Mouse (Mus musculus): Measurements from ENCODE around the gene Retreg1.

The Retreg1 gene

GRCm38 (mm10) chr15:25880192-25880591 lies 37.2 kb downstream of the Retreg1 start:
- no peak for DNase-seq (ENCODE audit: low read depth, low spot score)

GRCm38 (mm10) chr15:25882002-25882401 lies 39.0 kb downstream of the Retreg1 start:
- no peak for DNase-seq (ENCODE audit: low read depth, low spot score)

GRCm38 (mm10) chr15:25884416-25884958 lies 41.5 kb downstream of the Retreg1 start:
- DNase-seq (ENCODE audit: low read depth, low spot score): no peak

GRCm38 (mm10) chr15:25886581-25887011 lies 43.6 kb downstream of the Retreg1 start:
- DNase-seq (ENCODE audit: low read depth, low spot score): no peak

GRCm38 (mm10) chr15:25889927-25890326 lies 46.9 kb downstream of the Retreg1 start:
- no peak for DNase-seq (ENCODE audit: low read depth, low spot score)

- no peak for DNase-seq (ENCODE audit: low read depth, low spot score)
Measured at GRCm38 (mm10) chr15:25891556-25891955, 48.6 kb downstream of the Retreg1 start.

- no peak for DNase-seq (ENCODE audit: low read depth, low spot score)
Measured at GRCm38 (mm10) chr15:25893327-25893726, 50.3 kb downstream of the Retreg1 start.

GRCm38 (mm10) chr15:25896783-25897182 lies 53.8 kb downstream of the Retreg1 start:
- no peak for DNase-seq (ENCODE audit: low read depth, low spot score)

GRCm38 (mm10) chr15:25897617-25898016 lies 54.6 kb downstream of the Retreg1 start:
- no peak for DNase-seq (ENCODE audit: low read depth, low spot score)

- peak; percentile 76 for DNase-seq (ENCODE audit: low read depth, low spot score)
Measured at GRCm38 (mm10) chr15:25899021-25899420, 56.0 kb downstream of the Retreg1 start.

- no peak for DNase-seq (ENCODE audit: low read depth, low spot score)
Measured at GRCm38 (mm10) chr15:25900540-25900939, 57.6 kb downstream of the Retreg1 start.

GRCm38 (mm10) chr15:25902931-25903615 lies 60.1 kb downstream of the Retreg1 start:
- DNase-seq (ENCODE audit: low read depth, low spot score): no peak

- DNase-seq (ENCODE audit: low read depth, low spot score): no peak
Measured at GRCm38 (mm10) chr15:25904435-25905021, 61.5 kb downstream of the Retreg1 start.

GRCm38 (mm10) chr15:25909783-25910494 lies 67.0 kb downstream of the Retreg1 start:
- DNase-seq (ENCODE audit: low read depth, low spot score): no peak

GRCm38 (mm10) chr15:25910495-25910865 lies 67.5 kb downstream of the Retreg1 start:
- no peak for DNase-seq (ENCODE audit: low read depth, low spot score)

- no peak for DNase-seq (ENCODE audit: low read depth, low spot score)
Measured at GRCm38 (mm10) chr15:25910924-25911323, 67.9 kb downstream of the Retreg1 start.

GRCm38 (mm10) chr15:25912911-25913310 lies 69.9 kb downstream of the Retreg1 start:
- no peak for DNase-seq (ENCODE audit: low read depth, low spot score)

- DNase-seq (ENCODE audit: low read depth, low spot score): no peak
Measured at GRCm38 (mm10) chr15:25913659-25914058, 70.7 kb downstream of the Retreg1 start.

- no peak for DNase-seq (ENCODE audit: low read depth, low spot score)
Measured at GRCm38 (mm10) chr15:25914160-25914559, 71.2 kb downstream of the Retreg1 start.

GRCm38 (mm10) chr15:25915013-25915412 lies 72.0 kb downstream of the Retreg1 start:
- DNase-seq (ENCODE audit: low read depth, low spot score): no peak

GRCm38 (mm10) chr15:25915574-25916205 lies 72.7 kb downstream of the Retreg1 start:
- DNase-seq (ENCODE audit: low read depth, low spot score): no peak

- DNase-seq (ENCODE audit: low read depth, low spot score): no peak
Measured at GRCm38 (mm10) chr15:25916252-25916651, 73.3 kb downstream of the Retreg1 start.

Data from telencephalon, adult 2 months (tissue).